Mouse (Mus musculus) ES-CJ7 (cell line): ENCODE data around the gene 1700019D03Rik.
"Not testable (repeated sequence)": the region's sequence is repeated elsewhere in the genome, so short reads cannot be mapped to it uniquely, and the experiment has no call there.

Experiments used
- DNase-seq: peaks from one replicate; pipeline ENCODE4 v3.0.0; 2011; ENCODE audit warnings: low read depth, low spot score

1700019D03Rik gene

DNA sequence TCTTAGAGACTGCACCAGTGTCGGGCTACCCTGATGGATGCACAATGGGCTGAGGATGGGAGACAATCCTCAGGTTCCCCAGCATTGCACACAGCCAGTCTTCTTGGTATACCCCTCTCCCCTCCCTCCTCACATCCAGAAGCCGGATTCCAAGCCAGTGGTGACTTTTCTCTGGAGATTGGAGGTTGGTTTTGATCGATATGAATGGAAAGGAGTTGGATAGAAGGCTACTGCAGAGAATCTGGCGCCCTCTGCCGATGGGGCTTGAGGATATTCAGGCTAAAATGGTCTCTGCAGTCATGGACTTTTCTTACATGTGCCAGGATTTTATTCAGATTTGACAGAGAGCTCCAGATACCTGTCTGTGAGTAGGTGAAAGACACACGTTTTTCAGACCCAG is 64.9 kb downstream of the 1700019D03Rik start:
- peak; percentile 90 for DNase-seq

DNA sequence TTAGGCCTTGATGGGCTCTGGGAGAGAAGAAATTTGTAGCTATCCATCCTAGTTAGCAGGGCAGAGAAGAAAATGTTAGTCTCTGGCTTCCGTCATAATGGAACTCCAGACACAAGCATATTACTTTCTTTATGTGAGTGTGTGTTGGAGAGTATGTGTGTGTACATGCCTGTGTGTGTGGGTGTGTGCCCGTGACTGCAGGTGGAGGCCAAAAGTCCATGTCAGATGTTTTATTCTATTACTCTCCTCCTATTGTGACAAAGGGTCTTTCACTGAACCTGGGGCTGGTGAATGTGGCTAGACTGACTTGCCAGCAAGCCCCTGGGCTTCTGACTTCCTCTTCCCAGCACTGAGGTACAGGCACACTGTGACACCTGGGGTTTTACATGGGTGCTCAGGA is 65.5 kb downstream of the 1700019D03Rik start:
- DNase-seq = no peak

DNA sequence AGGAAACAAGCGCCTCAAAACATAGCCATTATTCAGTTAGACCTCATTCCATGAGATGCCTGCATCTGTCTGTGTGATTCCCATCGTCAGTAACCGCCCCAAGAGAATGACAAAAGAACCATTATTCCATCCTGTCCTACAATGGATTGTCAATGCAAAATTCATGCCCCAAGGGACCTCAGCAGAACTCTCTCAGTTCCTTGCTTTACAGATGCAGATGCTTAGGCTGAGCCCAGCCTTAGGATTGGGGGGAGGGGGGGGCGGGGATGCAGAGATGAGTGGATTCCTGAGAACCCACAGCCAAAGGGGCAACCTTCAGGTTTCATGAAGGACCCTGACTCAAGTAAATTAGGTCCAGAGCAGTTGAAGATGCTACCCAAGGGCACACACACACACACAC is 66.4 kb downstream of the 1700019D03Rik start:
- peak; percentile 100 for DNase-seq

DNA sequence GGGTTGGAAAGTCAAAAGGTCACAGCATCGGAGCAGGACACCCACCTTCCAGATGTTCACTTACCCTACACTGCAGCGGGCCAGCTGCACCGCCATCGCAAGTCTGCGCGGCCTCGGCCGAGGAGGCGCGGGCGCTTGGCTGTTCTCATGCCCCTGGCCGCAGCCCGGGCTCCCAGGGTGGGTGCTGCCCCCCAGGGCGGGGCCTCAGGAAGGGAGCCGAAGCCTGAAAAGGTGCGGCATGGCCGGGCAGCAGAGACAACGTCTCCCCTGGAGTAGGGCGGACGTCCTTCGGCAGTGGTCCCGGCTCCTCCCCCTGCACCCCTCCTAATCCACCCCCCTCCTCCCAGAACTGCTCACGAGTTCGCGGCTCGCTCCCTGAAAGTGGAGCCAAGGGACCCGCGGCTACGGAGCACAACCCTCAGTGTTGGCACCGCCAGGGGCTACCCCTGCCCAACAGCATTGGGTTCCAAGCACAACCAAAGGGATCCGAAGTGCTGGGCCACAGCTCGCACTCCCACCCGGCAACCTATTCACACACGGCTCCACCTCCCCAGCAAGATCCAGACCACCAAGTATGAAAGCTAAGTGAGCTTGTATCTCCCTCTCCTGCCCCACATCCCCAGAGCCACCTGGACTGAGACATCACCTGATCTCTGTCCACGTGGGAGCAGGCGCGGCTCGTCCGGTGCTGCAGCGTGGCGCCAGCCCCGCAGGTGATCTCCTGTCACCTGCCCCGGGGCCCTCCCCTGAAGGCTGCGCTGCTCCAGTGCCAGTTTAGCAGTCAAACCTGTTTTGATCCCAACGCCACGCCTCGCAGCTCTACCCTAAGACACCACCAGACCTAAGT is 67.2 kb downstream of the 1700019D03Rik start:
- DNase-seq = peak; percentile 99

DNA sequence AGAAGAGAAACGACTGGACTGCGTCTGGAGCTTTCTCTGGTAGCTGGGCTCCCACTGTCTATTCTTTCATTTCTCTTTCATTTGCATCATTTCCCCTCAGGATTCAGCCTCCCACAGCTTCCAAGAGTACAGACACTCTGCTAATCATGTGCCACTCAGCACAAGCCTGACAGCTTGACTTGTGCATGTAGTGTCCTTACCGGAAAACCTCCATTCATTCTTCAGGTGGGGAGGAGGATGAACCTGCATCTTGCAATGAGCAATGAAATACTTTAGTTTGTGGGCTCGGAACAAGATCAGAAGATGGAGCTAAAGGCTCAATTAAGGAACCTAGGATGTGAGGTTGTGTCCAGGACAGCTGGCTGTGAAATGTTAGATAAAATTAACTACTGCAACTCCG is 67.8 kb downstream of the 1700019D03Rik start:
- peak; percentile 60 for DNase-seq

DNA sequence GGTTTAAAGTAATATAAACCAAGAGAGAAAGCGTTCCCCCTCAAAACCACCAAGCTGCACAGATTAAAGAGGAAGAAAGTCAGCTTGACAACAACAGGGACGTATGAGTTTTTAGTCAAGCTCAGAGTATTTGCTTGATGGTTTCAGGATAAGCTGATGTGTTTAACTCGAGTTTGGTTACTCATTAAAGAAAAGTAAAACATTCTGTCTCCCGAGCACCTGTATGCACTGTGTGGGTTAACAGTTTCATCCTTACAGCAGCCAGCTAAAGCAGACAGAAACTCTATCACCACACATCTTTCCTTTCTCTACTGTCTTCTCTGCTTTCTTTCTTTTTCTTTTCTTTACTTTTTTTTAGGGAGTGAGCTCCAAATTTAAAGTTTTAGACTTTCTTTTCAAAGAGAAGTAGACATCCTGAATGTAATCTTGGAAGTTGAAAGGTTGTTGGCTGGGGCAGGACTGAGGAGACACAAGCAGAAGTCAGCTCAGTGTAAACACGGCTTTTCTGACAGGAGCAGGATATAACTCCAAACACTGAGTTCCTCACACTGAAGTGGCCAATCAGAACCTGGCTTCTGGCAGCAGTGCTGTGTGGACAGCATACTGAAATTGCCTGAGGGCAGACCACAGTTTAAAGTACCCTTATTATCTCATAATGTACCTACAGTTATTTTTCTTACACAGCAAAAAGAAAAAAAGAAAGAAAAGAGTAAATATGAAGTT is 68.7 kb downstream of the 1700019D03Rik start:
- peak; percentile 61 for DNase-seq

DNA sequence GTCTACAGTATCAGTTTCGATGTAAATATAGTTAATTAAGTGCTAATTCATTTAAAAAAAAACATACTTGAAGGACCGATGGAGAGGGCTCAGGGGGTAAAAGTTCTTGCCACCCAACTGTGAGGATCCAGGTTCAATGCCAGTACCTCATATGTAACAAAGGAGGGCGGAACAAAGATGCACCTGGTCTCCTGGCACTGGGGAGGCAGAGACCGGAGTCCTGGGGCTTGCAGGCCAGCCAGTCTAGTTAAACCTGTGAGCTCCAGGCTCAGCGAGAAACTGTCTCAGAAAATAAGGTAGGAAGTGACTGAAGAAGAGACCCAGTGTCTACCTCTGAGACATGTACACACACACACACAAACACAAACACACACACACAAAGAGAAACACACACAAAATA is 72.1 kb downstream of the 1700019D03Rik start:
- DNase-seq = no peak

DNA sequence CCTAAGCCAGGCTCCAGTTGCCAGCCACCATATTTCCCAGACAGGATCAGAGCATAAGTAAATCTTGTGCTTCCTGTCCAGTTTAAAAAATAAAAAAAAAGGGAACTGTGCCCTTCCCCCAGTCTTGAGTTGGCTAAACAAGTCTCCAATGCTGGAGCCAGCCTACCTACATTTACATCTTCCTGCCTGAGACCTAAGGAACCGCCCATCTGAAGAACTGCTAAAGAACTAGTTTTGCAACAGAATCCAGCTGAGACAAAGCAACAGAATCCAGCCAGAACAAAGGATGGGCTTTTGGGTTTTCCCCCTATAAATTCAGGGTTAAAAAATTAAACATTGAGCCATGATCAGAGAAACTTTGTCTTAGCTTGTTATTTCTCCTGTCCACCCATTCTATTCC is 81.0 kb downstream of the 1700019D03Rik start:
- DNase-seq = peak; percentile 47

DNA sequence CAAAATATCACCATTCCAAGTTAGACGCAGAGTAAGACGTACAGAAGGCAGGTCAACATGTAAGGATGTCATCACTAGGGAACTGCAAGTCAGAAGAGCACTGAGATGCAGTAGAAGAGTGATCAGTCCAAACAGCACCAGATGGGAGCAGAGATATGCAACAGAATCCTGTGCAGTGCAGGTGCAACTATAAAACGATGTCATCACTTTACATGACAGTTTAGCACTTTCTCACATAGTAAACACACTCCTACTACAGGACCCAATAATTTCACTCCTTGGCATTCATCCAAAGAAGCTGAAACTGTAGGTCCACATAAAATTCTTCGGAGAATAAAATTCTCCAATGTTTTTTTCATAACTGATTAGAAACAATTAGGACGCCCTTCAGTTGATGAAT is 85.5 kb downstream of the 1700019D03Rik start:
- DNase-seq = no peak

DNA sequence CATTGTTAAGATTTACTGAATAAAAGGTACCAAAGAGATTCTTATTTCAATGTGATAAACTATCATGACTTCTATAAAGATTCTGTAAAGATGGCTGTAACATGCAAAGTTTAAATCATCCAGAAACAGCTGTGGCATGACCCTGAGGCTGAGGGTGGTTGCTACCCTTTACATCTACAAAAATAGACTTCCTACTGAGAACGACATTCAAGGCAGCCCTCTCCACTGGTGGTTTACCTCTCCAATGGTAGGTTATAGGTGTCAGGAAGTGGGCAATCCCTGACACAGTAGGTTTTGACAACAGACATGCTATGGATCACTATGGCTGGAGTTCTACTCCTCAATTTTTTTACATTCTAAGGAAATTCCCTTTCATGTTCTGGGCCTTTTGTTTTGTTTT is 95.5 kb downstream of the 1700019D03Rik start:
- DNase-seq = not testable (repeated sequence)

DNA sequence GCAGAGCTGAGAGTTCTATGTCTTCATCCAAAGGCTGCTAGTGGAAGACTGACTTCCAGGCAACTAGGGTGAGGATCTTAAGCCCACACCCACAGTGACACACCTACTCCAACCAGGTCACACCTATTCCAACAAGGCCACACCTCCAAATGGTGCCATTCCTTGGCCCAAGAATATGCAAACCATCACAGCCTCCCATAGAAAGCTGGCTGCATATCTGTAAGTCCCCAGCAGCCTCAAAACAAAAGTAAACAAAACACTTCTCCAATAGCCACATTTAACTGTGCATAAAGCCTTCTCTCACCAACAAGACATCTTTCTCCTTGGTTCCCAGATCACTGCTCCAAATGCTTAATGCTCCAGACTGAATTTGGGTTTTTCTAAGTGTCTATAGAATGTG is 101.1 kb downstream of the 1700019D03Rik start:
- peak; percentile 44 for DNase-seq

DNA sequence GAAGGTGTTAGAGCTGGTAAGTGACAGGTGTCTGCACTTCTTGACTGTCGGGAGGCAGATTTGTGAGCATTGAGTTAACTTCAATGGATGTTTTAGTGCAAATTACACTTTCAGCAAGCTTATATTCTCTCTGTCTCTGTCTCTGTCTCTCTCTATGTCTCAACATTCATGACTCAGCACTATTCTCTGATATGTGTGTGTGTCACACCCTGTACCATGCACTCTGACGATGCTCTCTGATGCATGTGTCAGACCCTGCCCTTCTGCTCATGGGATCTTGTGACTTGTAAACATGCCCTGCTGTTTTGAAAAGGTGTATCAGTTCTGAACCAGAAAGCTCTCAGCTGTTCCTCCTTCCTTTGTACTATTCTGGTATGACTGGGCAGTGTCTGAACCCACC is 103.3 kb downstream of the 1700019D03Rik start:
- no peak for DNase-seq

DNA sequence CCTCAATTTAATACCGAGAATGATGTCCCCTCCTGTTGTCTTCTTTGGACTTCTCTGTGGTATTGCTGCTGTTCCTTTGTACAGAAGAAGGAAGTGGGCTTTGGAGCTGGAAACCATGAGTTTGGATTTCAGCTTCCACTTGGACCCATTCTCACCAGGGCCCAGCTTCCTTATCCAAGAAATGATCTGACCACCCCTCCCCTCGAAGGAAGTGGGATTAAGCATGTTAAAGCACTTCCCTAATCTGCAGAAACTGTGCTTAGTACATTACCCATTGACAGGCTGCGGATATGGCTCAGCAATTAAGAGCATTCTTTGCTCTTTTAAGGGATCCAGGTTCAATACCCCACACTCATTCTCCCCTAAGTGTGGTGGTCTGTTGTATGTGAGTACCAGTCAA is 110.2 kb downstream of the 1700019D03Rik start:
- DNase-seq = no peak

DNA sequence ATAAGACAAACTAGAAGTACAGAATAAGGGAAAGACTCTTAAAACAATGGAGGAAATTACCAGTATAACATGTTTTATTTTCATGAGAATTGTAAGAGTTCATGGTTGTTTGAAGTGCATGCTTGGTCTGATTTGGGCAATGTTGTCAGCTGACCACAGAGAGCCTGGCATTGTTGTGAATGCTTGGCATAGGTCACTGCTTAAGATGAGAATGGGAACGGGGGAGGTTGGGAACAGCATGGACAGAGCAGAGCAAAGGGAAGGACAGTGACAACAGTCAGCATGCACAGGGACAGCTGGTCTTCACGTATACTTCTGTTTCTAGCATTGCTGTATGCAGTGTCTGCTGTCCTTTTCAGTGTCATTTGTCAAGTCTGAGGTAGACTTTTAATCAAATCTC is 135.8 kb downstream of the 1700019D03Rik start:
- DNase-seq = no peak
